Mouse (Mus musculus) stomach, embryonic 15.5 days (tissue): Measurements from ENCODE around the gene Rbm7. TPM values are rescaled to one million over a fixed set of nuclear protein-coding genes. Genes with fewer than 3 reads are reported as not detected.
A peak's percentile ranks its signal among the peaks of the same experiment; 100 is the strongest.
"Not testable (repeated sequence)": the region's sequence is repeated elsewhere in the genome, so short reads cannot be mapped to it uniquely, and the experiment has no call there.

Experiments
- ATAC-seq: fragments of 200-750 bp; cut with Nextera tagmentation; 2 replicates; pipeline ENCODE4 v1.8.0; 2017; ENCODE audit warnings: low read depth, moderate number of reproducible peaks, moderate TSS enrichment; ENCODE audit not compliant: insufficient read depth, low FRiP score
- H3K27ac ChIP-seq: fragments of 300-500 bp; sonication (generic); 2 replicates; pipeline ENCODE4 v1.5.1; 2015; ENCODE audit warnings: mild to moderate bottlenecking, inconsistent platforms
- H3K27me3 ChIP-seq: fragments of 300-500 bp; sonication (generic); replicated peaks from 2 replicates; pipeline ENCODE4 v1.6.1; 2015; ENCODE audit warnings: inconsistent platforms
- H3K36me3 ChIP-seq: fragments of 300-500 bp; sonication (generic); 2 replicates; pipeline ENCODE4 v1.6.1; 2015; ENCODE audit warnings: inconsistent platforms
- H3K4me1 ChIP-seq: fragments of 300-500 bp; sonication (generic); 2 replicates; pipeline ENCODE4 v1.6.1; 2015; ENCODE audit warnings: inconsistent platforms
- H3K4me2 ChIP-seq: fragments of 300-500 bp; sonication (generic); 2 replicates; pipeline ENCODE4 v1.6.1; 2015; ENCODE audit warnings: mild to moderate bottlenecking, inconsistent platforms
- H3K4me3 ChIP-seq: fragments of 300-500 bp; sonication (generic); replicated peaks from 2 replicates; pipeline ENCODE4 v1.5.1; 2015; ENCODE audit warnings: inconsistent platforms
- H3K9ac ChIP-seq: fragments of 300-500 bp; sonication (generic); 2 replicates; pipeline ENCODE4 v1.6.1; 2015; ENCODE audit warnings: inconsistent platforms
- H3K9me3 ChIP-seq: fragments of 300-500 bp; sonication (generic); 2 replicates; pipeline ENCODE4 v1.6.1; 2016; ENCODE audit warnings: inconsistent platforms
- WGBS: fragments of 180-500 bp; shearing (Covaris S2); methylation state at CpG from one replicate; pipeline ENCODE4 v1.1.7; 2015; 5-methylcytosine and 5-hydroxymethylcytosine counted together
- polyA plus RNA-seq: library from polyadenylated mRNA; unstranded; fragments of >200 nt; fragmentation: Nextera tagmentation; extraction: Ambion mirVana; gene quantifications from 2 replicates; pipeline ENCODE4 v1.2.1, GENCODE M21; 2015

The Rbm7 gene
- polyA plus RNA-seq = 112 and 117 TPM in 2 replicates

DNA sequence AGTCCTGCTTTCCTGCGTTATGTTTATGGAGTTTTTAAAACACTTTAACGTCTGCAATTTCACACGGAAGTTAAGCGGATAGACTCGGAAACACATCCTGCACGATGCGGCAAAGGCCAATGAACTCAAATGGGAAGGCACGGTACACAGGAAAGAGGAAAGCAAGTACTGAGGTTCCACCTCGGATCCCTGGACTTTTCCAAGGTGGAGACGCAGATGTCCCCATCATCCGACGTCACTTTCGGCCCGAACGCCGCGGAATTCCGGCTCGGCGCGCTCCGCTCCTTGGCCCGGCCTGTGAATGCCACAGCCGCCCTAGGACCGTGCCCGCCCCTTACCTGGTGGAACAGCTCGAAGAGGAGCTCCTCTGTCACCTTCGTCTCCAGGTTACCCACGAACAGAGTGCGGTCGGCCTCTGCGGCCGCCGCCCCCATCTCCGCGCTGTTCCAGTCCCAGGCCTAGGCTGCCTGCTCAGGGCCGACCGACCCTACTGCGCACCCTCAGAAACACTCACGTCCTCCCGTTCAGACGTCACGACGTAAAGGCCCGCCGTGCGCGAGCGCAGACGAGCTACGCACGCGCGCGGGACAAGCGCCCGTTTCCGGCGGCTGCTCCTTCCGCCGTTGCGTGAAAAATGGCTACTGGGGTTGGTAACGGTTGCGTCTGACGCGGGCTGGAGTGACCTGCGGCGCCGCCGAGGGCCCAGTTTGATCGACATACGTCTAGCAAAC lies at the start of gene Rbm7, which contains the start of gene Gm5617:
Gene Rbm7, minus strand, starts transcription at position 483 of the 731 bp plus-strand sequence.
Gene Gm5617, plus strand, starts transcription at position 626 of the 731 bp plus-strand sequence.
- under 1% methylated on average over 72 of the region's 72 CpGs for WGBS
- Histone ChIP-seq H3K9me3 (no peaks in the 10 kb centered on the region), H3K27me3 (no peaks in the 10 kb centered on the region), H3K4me1 (peaks cover 10% of the 10 kb centered on the region), H3K4me3 (peak within 1 kb of the TSS; percentile 74), H3K36me3 (peaks cover 23% of the 10 kb centered on the region), H3K4me2 (peak within 1 kb of the TSS; percentile 77), H3K9ac (peak within 1 kb of the TSS; percentile 77), H3K27ac (peak within 1 kb of the TSS; percentile 89)
- ATAC-seq = peak; percentile 100

DNA sequence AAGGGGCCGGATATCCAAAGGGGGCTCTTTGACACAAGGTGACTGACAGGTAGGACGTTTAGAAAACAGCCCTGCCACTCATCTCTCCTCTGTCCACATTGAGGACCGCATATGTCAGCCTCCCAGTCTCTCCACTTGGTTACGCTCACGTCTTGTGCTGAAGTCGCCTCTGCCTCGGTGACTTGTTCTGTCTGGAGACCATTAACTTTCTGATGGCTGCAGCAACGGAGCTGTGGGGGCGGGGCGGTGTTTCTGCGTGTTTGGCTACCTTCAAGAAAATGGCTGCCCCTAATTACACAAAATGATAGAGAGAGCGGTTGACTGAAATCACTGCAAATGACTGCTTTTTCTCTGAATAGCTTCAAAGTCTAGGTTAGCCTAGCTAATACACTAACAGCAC lies 43.6 kb upstream of the Rbm7 start:
- Histone ChIP-seq H3K9ac (no peak overlapping the region), H3K4me2 (0 out of 2 replicates have a peak overlapping the region, but pooled peaks have one; percentile 16), H3K9me3 (no peaks in the 10 kb centered on the region), H3K4me1 (no peaks in the 10 kb centered on the region), H3K36me3 (no peaks in the 10 kb centered on the region), H3K27me3 (no peaks in the 10 kb centered on the region), H3K27ac (no peak overlapping the region), H3K4me3 (no peak overlapping the region)
- no peak for ATAC-seq
- WGBS = 13% methylated on average over 12 of the region's 12 CpGs

DNA sequence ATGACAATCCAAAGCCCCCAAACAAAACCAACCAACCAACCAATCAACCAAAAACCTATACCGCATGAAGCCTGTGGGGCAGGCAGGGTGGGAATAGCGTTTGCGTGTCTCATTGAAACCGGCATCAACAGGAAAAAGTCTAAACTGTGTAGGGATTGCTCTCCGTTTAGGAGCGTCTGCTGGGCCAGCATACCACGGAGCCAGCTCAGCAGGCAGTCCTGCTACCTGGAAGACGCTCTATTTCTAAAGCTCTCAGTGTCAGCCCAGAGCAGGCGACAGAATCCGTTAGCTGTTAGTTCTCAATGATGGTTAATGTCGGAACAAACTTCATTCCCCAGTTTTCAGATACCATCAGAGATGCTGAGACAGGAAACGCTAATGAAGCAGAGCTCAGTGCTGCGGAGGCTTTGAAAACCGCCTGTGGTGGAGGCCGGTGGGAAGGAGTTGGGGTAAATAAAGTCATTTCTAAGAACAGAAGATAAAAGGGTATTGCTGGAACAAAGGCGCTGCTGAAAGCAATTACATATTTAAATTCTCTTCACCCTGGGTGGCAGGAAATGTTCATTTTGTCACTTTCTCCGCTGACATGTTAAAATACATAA lies 43.0 kb upstream of the Rbm7 start:
- no peak for ATAC-seq
- H3K4me2 ChIP-seq = 0 out of 2 replicates have a peak overlapping the region, but pooled peaks have one; percentile 16
- no peaks in the 10 kb centered on the region for H3K36me3 ChIP-seq
- WGBS = 3% methylated on average over 17 of the region's 17 CpGs
- no peaks in the 10 kb centered on the region for H3K27me3 ChIP-seq
- H3K27ac ChIP-seq = no peak overlapping the region
- H3K9ac ChIP-seq = no peak overlapping the region
- H3K9me3 ChIP-seq = no peaks in the 10 kb centered on the region
- H3K4me1 ChIP-seq = no peaks in the 10 kb centered on the region
- no peak overlapping the region for H3K4me3 ChIP-seq

DNA sequence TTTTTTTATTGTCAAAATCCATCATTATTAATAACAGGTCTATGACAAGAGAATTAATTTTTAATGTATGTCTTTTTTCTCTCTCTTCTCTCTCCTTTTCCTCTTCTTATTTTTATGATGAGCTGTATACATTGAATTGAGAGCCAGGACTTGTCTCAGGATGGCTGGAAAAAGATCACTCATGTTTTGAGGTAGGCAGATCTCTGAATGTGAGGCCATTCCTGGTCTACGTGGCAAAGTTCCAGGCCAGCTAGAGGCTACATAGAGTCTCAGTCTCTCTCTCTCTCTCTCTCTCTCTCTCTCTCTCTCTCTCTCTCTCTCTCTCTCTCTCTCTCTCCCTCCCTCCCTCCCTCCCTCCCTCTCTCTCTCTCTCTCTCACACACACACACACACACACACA lies 42.5 kb upstream of the Rbm7 start:
- H3K27ac ChIP-seq, ATAC-seq: not testable (repeated sequence)
- 53% methylated on average over 1 of the region's 1 CpGs for WGBS

DNA sequence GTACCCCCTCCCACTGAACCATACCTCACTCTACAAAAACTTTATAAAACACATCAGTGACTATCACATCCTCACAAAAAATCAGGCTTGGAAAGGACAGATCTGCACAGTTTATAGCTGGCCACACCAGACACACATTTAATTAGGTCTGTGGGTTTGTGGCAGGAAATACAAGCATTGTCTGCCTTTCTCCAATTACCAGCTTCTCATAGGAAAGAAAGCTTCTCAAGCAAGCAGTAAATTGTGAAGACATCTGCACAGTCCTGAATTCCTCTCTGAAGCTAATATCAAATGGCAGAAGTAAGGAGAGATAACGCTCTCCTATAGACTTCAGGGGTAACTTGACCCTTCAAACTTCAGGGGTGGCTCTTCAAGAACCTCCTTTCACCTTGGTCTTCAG lies 41.3 kb upstream of the Rbm7 start:
- Histone ChIP-seq H3K4me2 (no peak overlapping the region), H3K27me3 (no peaks in the 10 kb centered on the region), H3K4me1 (no peaks in the 10 kb centered on the region), H3K27ac (no peak overlapping the region), H3K4me3 (no peak overlapping the region), H3K9ac (no peak overlapping the region), H3K36me3 (no peaks in the 10 kb centered on the region), H3K9me3 (no peaks in the 10 kb centered on the region)
- WGBS = 65% methylated on average over 1 of the region's 1 CpGs
- ATAC-seq = no peak

More for the DNA sequence above, 42.5 kb upstream of the Rbm7 start:
- H3K4me2 ChIP-seq, H3K9ac ChIP-seq, H3K4me3 ChIP-seq, H3K4me1 ChIP-seq, H3K36me3 ChIP-seq, H3K27me3 ChIP-seq, H3K9me3 ChIP-seq: not testable (repeated sequence)

DNA sequence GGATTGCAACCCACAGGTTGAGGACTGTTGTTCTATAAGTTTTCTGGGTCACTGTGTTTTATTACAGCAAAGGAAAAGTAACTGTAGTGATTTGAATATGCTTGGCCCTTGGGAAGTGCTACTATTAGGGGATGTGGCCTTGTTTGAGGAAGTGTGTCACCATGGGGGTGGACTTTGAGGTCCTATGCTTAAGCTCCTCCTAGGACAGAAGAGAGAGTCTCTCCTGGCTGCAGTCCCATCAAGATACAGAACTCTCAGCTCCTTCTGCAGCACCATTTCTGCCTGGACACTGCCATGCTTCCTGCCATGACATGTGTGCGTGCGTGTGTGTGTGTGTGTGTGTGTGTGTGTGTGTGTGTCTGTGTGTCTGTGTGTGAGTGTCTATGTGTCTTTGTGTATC lies 37.6 kb upstream of the Rbm7 start:
- no peak for ATAC-seq
- 89% methylated on average over 2 of the region's 2 CpGs for WGBS

DNA sequence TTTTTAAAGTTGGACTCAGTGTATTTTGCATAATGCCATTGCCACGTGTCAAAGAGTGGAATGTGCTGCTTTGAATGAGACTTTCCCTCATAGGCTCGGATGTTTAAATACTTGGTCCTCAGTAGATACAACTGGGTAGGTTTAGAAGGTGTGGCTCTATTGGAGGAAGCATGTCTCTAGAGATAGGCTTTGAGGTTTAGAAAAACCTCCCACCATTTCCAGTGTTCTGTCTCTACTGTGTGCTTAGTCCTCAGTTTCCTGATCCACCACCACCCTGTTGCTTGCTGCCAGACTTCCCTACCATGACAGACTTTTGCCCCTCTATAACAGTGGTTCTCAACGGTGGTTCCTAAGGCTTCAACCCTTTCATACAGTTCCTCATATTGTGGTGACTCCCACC lies 37.1 kb upstream of the Rbm7 start:
- 59% methylated on average over 3 of the region's 3 CpGs for WGBS
- Histone ChIP-seq H3K27me3 (no peaks in the 10 kb centered on the region), H3K4me2 (no peak overlapping the region), H3K4me1 (no peaks in the 10 kb centered on the region), H3K9ac (no peak overlapping the region), H3K27ac (no peak overlapping the region), H3K36me3 (no peaks in the 10 kb centered on the region), H3K9me3 (no peaks in the 10 kb centered on the region), H3K4me3 (no peak overlapping the region)
- no peak for ATAC-seq

More for the DNA sequence above, 37.6 kb upstream of the Rbm7 start:
- H3K4me2 ChIP-seq = no peak overlapping the region
- H3K9me3 ChIP-seq = no peaks in the 10 kb centered on the region
- no peak overlapping the region for H3K27ac ChIP-seq
- H3K4me3 ChIP-seq = no peak overlapping the region
- H3K36me3 ChIP-seq = no peaks in the 10 kb centered on the region
- H3K27me3 ChIP-seq = no peaks in the 10 kb centered on the region
- no peak overlapping the region for H3K9ac ChIP-seq
- no peaks in the 10 kb centered on the region for H3K4me1 ChIP-seq

DNA sequence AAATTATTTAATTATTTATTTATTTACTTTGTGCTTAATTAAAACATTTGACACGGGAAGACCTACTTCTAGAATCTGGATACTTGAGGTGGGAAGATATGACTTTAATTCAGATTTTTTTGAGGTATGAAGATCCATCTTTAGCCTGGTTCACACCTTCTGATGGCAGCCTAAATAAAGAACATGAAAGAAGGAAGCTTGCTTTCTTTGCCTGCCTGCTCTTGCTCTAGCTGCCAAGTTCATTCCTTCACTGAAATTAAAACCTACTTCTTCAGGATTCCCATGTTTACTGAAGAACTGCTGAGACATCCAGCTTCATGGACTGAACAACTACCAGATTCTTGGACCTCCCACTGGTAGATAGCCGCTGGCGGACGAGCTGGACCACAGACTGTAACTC lies 36.2 kb upstream of the Rbm7 start:
- no peaks in the 10 kb centered on the region for H3K4me1 ChIP-seq
- no peak for ATAC-seq
- H3K36me3 ChIP-seq = no peaks in the 10 kb centered on the region
- H3K9me3 ChIP-seq = no peaks in the 10 kb centered on the region
- no peak overlapping the region for H3K4me3 ChIP-seq
- H3K4me2 ChIP-seq = no peak overlapping the region
- 81% methylated on average over 4 of the region's 4 CpGs for WGBS
- H3K9ac ChIP-seq = no peak overlapping the region
- no peak overlapping the region for H3K27ac ChIP-seq
- H3K27me3 ChIP-seq = no peaks in the 10 kb centered on the region

DNA sequence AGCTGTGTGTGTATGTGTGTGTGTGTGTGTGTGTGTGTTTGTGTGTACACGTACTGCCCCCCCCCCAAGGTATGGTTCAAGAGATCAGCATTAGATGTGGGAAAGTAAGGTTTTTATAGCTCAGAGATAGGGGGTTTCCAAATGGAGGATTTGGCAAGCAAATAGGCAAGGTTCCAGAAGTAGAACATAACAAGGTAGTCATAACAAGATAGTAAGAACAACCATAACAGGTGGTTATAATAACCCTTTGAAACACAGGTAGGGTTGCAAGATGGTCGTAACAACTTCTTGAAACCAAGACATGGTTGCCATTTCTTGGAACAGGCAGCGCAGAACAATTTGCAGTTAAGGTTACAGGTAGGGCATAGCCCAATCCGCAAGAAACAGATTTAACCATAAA lies 31.4 kb upstream of the Rbm7 start:
- ATAC-seq = no peak
- 89% methylated on average over 4 of the region's 4 CpGs for WGBS
- Histone ChIP-seq H3K36me3 (no peaks in the 10 kb centered on the region), H3K4me2 (no peak overlapping the region), H3K27ac (no peak overlapping the region), H3K4me3 (no peak overlapping the region), H3K4me1 (no peaks in the 10 kb centered on the region), H3K9ac (no peak overlapping the region), H3K9me3 (no peaks in the 10 kb centered on the region), H3K27me3 (no peaks in the 10 kb centered on the region)

DNA sequence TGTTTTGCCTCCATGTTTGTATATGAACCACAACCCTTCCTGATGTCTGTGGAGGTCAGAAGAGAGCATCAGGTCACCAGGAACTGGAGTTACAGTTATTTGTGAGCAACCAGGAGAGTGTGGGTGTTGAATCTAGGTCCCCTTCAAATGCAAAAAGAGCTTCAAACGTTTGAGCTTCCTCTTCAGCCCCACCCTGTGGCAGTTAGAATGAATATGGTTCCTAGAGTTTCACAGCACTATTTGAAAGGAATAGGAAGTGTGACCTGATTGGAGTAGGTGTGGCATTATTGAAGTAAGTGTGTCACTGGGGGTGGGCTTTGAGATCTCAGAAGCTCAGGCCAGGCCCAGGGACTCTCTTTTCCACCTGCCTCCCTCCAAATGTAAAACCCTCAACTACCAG lies 30.5 kb upstream of the Rbm7 start:
- H3K4me1 ChIP-seq = no peaks in the 10 kb centered on the region
- H3K36me3 ChIP-seq = no peaks in the 10 kb centered on the region
- H3K27me3 ChIP-seq = no peaks in the 10 kb centered on the region
- no peak overlapping the region for H3K4me3 ChIP-seq
- H3K9ac ChIP-seq = no peak overlapping the region
- no peaks in the 10 kb centered on the region for H3K9me3 ChIP-seq
- H3K27ac ChIP-seq = no peak overlapping the region
- no peak overlapping the region for H3K4me2 ChIP-seq
- 11% methylated on average over 1 of the region's 1 CpGs for WGBS
- ATAC-seq = no peak

DNA sequence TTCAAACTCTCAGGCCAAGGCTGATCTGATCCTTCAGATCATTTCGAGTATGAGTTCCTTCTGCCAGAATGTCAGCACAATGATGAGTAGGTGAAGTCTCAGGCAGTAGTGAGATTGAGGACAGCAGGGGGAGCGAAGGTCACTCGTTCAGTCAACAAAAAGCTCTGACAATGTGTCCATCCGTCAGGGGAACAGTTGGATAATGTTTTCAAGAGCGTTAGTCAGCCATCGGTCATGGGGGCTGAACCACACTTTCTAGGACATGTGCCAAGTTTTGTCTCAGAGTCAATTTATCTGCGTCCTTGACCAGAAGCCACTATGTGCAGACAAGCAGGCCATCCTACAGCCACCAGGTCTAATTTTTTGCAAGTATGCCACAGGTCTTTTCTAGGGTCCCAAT lies 25.3 kb upstream of the Rbm7 start:
- 30% methylated on average over 5 of the region's 7 CpGs for WGBS
- H3K27me3 ChIP-seq, H3K9ac ChIP-seq, H3K9me3 ChIP-seq, H3K27ac ChIP-seq, ATAC-seq, H3K4me3 ChIP-seq, H3K4me1 ChIP-seq, H3K36me3 ChIP-seq, H3K4me2 ChIP-seq: not testable (repeated sequence)

DNA sequence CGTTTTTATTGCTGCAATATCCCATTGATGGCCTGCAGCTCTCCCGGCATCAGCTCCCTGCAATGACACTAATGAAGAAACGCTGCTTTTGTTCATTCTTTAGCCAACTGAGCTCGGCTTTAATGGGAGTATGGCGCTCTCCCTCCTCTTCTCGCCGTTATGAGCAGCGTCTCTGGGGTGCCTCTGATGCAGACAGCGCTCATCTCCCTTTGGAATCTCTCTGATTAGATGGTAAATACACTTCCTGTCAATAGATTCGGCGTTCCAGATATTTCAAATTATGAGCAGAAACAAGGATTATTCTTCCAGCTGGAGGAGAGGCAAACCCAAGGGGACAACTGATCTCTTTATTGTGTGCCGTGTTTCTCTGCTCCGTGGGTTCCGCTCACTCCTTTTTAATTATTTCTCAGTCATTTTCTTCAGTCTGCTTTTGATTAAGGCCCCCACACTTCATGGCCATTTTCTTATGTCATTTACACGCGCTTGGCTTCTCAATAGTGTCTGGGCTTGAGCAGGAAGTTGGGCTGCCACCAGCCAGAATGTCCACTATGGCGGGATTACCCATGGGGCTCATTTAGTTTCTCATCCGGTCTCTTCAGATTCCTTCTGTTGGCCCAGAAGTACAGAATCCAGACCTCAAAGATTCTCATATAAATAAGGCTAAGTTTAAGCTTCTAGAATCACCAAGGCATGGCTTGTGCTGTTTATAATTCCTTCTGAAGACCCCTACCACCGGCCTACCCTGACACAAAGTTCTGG lies 22.5 kb upstream of the Rbm7 start:
- Histone ChIP-seq H3K9me3 (no peaks in the 10 kb centered on the region), H3K9ac (no peak overlapping the region), H3K36me3 (no peaks in the 10 kb centered on the region), H3K4me2 (no peak overlapping the region), H3K27ac (no peak overlapping the region), H3K4me3 (no peak overlapping the region), H3K4me1 (no peaks in the 10 kb centered on the region), H3K27me3 (no peaks in the 10 kb centered on the region)
- no peak for ATAC-seq
- 77% methylated on average over 19 of the region's 19 CpGs for WGBS
